Mouse (Mus musculus) megakaryocyte, embryonic 14.5 days (primary cell): Measurements from ENCODE around the gene Gpi1.

Experiments used
- FLI1 ChIP-seq: IDR thresholded peaks from 2 replicates; pipeline ENCODE4 v1.6.1; 2012; ENCODE audit warnings: low read length, inconsistent platforms, mixed read lengths
- GATA1 ChIP-seq: IDR thresholded peaks from 3 replicates; pipeline ENCODE4 v1.6.1; 2012; ENCODE audit warnings: mixed read lengths, low read length, inconsistent platforms, borderline replicate concordance

GRCm38 (mm10) chr7:34166850-34167249 is 63.3 kb downstream of the Gpi1 start:
- TF ChIP-seq GATA1 (no peak), FLI1 (no peak)
